Mouse (Mus musculus) liver, embryonic 14.5 days (tissue): ENCODE measurements around the gene Mknk1.

ENCODE experiments used
- CTCF ChIP-seq: IDR thresholded peaks from 2 replicates; pipeline ENCODE4 v1.5.1; 2016; ENCODE audit warnings: antibody characterized with exemption, low read depth, control low read depth
- EP300 ChIP-seq: IDR thresholded peaks from 2 replicates; pipeline ENCODE4 v1.6.1; 2016; ENCODE audit warnings: antibody characterized with exemption, low read depth

GRCm38 (mm10) chr4:115821431-115821830 lies 17.6 kb upstream of the Mknk1 start:
- TF ChIP-seq CTCF: no peak
- no peak for TF ChIP-seq EP300
